Mouse (Mus musculus) 3134 (cell line): ENCODE results near the gene Psmd4.
"Not testable (repeated sequence)": the region's sequence is repeated elsewhere in the genome, so short reads cannot be mapped to it uniquely, and the experiment has no call there.

Experiments used
- DNase-seq: peaks from one replicate; pipeline ENCODE4 v3.0.0-alpha.2; 2011; ENCODE audit warnings: low spot score; ENCODE audit not compliant: insufficient read length; ENCODE audit errors: extremely low read depth

Psmd4 gene

DNA sequence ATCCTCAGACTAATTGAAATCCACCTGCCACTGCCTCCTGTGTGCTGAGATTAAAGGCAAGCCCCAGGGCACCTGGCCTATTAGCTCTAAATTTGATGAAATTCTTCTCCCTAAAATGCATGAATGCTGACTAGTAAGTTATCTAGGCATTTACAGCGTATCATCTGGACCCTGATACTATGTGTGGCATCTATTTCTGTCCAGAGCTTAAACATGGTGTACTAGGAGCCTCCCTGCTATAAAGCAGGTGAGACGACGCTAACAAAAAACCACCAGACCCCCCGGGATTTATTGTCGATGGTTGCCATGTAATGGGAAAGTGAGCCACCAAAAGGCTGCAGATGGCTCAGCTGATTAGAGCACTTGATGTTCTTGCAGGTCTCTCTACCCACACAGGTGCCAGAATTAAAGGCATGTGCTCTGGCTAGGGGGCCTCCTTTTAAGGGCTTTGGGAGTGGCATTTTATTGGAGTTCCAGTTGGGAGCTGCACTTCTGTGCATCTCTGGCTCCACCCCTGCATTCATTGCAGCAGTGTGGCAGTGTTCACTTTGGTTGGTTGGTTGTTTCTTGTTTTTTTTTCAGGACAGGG is 15.3 kb downstream of the Psmd4 start:
- no peak for DNase-seq

DNA sequence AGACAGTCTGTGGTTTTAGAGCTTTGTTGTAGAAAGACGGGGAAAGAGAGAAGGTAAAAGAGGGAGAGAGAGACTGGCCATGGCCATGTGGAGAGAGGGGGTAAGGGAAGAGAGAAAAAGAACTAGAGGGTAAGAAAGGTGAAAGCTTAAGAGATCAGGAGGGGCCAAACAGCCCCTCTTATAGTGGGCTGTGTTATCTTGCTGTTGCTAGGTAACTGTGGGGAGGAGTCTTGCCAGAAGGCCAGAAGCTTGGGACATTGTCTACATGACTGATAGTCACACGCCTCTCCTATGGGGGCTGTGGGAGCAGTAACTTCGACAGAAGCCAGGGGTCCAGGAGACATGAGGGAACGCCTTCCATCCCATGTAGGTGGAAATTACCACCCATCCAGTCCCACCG is 17.2 kb downstream of the Psmd4 start:
- no peak for DNase-seq

DNA sequence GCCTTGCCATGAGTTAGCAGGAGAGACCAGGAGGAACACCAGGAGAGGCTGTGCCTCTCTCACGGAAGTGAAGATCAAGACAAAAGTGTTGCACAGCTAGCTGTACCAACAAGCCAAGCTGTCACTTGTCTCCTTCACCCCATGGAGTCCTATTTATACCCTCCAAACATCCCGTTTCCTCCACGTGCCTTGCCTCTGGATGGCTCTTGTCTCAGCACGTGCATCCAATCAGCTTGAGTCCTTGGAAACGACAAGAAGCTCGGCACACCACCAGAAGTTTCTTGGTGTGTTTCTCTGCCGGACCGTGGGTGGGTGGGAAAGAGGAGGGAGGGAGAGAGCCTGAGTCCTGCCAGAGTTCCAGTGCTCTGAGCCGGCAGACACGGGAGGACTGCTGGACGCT is 17.9 kb downstream of the Psmd4 start:
- no peak for DNase-seq

DNA sequence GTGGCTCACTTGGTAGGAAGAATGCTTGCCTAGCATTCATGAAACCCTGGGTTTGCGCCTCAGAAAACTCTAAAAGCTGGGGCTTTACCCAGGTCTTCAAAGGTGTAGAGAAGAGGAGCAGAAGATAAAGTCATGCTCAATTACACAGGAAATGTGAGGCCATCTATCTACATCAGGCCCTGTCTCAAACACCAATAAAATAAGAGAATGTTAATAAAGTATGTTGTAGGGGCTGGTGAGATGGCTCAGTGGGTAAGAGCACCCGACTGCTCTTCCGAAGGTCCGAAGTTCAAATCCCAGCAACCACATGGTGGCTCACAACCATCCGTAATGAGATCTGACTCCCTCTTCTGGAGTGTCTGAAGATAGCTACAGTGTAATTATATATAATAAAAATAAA is 21.5 kb downstream of the Psmd4 start:
- DNase-seq = not testable (repeated sequence)

DNA sequence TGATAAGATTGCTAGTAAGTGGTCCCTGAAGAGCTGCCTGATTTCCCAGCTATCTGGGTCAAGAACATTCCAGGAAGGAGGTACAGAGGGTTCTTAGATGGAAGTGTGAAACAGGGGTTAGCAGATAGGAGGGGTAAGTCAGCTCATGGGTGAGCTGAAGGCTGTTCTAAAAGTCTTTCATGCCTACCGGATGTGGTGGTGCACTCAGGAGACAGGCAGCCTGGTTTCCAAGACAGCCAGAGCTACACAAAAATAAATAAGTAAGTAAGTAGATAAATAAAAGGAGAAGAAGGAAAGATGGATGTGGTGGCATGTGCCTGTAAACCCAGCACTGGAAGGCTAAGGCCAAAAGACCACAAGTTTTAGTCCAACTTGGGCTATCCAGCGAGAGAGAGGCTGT is 23.7 kb downstream of the Psmd4 start:
- DNase-seq = no peak

DNA sequence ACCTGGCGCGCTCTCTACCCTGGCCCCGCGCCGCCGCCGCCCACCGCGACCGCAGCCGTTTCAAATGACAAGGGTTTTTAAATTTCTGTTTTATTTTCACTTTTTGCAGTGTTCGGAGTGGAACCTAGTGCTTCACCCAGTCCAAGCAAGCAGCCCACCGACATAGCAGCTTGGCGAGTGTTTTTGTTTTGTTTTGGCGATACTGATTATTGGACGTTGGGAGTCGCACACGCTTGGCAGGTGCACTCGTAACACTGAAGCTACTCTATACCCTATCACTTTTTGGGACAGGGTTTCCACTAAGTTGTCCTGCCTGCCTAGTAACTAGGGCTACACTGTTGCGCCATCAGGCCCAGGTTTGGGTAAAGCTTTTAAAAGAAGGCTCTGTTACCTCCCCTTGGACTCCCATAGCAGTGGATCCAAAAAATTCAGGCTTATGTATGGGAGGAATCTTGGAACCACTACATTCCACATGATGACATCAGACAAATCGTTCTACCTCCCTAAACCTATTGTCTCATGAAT is 25.8 kb downstream of the Psmd4 start:
- no peak for DNase-seq

DNA sequence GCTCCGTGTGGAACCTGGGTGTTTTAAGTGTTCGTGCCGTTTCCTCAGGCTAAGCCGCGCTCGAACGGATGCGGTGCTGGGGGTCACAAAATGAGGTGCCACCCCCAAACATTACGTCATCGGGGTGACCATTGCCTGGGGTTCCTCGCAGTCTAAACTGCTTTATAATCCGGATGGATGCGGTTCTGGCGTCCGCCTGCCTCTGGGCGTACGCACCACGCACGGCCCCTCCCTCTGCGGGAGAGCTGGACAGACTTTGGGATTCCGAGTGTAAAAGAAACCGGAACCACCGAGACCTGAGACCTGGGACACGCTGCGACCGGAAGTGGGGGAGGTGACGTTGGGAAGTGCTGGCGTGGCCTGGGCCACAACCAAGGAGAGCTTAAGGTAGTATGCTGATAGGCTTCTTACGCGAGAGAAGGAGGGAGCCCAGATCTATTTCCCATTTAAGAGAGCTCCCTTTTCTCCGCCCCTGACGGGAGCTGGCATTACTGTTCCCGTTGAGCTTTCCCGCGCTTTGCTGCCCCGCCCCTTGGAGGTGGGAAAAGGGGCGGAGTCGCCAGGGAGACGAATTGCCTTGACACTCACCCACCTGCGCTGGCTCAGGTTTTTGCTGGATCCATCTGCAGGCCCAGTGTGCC is 26.4 kb downstream of the Psmd4 start:
- DNase-seq = peak; percentile 98

DNA sequence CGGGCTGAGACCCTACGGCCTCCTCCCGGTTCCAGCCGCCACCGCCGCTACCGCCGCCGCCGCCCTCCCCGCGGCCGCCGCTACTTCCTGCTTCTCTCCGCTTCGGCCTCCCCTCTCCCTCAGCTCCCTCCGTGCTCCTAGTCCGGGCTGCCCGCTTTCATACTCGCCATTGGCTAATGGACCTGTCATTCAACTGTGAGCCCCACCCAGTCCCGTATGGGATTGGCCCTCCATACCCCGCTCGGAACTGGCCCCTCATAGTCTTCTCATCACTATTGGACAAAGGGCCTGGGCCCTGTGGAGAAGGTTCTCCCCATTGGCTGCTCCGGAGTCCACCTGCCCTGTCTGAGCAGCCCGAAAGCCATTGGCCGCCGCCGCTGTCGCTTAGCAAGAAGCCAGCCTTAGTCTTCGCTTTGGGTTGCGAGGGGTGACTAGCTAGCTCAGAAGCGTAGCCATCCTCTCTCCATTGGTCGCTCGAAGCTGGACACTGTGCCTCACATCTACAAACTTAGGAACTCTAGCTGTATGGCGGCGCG is 27.0 kb downstream of the Psmd4 start, which contains the start of gene Zfp687:
TSS of gene Zfp687 (minus strand) at position 112 of the 536 bp plus-strand sequence.
- peak; percentile 97 for DNase-seq

DNA sequence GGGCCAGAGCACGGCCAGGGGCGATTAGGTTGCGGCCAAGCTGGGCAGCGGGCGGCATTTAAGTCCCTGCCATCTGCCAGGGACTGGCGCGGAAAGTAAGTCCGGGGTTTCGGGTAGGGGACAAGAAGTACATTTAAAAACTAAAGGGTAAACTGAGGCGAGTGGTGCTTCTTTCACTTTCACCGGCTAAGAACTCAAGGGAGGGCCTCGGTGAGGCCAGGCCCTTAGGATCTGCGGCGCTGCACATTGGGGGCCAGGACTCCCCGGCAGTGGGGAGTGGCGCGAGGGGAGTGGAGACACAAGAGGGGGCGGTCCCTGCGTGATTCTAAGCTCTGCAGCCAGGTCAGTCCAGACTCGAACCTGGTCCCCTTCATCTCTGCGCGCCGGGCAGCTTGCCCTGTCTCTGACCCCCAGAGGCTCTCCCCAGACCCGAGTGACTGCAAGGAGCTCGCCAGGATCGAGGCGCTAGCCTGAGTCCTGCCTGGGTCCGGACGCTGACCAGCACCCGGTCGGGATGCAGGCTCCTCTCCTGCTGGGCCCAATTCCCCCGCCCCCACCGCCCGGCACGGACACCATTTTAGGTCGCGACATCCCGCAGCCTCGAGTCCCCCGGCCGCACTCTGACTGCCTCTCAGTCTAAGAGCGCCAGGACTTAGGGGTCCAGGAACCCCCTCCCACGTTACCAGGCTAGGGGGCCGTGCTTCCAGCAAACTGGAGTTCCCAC is 27.8 kb downstream of the Psmd4 start:
- DNase-seq = peak; percentile 86

DNA sequence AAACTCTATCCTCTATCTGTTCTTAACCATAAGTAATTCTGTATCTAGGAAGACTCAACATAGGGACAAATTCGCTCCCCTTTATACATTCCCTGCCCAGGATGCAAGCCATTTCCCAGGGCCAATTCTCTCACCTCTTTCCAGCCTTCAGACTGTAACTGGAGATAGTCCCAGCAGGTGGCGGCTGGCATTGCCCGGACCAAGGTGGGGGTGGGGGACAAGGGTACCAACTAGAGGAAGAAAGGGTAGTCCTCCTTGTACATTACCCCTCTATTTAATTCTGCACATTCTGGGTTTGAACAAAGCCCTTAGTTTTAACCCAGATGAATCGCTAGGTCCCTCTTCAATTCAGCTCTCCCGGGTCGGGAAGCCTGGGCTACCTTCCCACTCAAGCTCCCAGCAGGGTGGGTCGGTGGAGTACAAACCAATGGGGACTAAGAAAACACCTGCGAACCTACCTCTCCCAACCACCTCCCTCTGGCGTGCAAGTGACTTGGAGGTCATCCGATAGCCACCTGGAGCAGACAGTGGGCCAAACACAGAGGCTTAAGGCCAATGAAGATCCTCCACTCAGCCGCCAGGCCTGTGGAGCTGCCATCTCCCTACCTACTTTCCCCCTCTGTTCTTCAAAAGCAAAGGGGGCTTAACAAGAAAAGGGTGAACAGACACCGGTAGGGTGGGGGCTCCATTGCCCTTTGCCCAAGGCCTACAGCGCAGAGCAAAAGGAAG is 28.6 kb downstream of the Psmd4 start:
- peak; percentile 27 for DNase-seq

DNA sequence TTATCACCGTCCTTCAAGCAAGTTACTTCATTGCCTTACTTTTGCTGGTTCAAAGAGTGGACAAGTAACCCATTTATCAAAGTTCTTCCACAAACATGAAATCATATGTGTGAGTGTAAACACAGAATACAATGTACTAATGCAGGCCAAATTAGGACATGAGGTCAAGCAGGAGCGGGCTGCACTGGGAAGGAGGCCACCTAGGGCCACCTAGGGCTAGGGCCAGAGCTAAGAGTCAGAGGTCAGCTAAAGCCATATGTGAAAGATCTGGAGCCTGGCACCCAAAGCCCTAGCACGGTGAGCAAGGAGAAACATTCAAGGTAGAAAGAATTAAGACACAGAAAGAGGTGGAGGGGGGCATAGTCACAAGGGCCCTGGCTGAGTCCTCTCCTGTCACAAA is 29.4 kb downstream of the Psmd4 start:
- no peak for DNase-seq

DNA sequence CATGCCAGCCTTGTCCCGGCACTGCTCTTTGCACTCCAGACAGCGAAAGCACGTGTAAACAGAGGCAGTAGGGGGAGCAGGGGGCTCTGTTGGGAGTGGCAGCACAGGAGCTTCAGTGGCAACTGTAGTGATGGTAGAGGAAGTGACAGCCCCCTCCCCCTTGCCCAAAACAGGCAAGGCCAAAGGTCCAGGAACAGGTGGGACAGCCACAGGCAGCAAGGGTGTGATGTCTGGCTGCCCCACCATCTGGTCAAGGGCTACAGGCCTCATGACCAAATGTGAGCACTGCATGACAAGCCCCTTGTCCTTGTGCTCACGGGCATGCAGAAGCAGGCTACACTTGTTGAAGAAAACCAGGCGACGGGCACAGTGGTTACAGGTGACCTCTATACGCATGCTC is 32.0 kb downstream of the Psmd4 start:
- no peak for DNase-seq

DNA sequence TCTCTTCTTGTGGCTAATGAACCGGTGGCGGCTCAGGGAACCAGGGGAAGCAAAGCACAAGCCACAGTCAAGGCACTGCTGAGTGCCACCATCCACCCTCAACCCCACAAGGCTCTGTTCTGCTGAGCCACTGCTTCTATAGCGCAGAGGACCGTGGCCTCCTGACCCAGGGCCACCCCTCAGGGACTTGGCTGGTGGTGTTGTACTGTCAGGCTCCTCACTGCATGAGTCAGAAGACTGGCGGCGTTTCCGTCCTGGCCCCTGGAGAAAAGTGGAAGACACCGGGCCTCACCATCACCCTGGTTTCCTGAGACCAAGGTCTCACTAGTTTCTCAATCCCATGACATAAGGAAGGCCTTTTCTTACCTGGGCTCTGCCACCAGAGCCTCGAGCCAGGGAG is 34.7 kb downstream of the Psmd4 start:
- DNase-seq = peak; percentile 29

DNA sequence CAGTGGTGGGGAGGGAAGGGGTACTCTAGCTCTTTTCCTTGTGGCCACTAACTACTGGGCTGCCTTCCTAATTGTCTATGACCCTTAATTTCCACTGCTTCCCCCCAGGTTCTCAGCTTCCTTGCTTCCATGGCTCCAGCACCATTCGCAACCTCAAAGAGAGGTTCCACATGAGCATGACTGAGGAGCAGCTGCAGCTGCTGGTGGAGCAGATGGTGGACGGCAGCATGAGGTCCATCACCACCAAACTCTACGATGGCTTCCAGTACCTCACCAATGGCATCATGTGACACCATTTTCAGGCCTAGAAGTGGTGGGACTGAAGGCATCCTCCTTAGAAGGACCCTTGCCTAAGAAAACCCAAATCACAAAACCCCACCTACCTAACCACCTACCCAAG is 36.8 kb downstream of the Psmd4 start:
- DNase-seq = no peak

DNA sequence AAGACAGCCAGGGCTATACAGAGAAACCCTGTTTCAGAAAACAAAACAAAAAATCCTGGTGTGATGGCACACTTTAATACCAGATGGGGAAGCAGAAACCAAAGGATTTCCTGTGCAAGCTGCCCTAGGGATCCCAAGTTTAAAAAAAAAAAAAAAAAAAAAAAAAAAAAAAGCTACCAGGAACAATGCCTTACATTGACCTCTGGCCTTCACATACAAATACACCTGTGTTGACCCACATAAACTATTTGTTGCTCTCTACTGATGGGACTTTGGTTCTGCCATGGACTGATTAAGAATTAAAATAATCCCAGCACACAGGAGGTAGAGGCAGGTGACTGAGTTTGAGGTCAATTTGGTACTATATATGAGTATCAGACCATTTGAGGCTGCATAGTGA is 39.1 kb downstream of the Psmd4 start:
- no peak for DNase-seq

DNA sequence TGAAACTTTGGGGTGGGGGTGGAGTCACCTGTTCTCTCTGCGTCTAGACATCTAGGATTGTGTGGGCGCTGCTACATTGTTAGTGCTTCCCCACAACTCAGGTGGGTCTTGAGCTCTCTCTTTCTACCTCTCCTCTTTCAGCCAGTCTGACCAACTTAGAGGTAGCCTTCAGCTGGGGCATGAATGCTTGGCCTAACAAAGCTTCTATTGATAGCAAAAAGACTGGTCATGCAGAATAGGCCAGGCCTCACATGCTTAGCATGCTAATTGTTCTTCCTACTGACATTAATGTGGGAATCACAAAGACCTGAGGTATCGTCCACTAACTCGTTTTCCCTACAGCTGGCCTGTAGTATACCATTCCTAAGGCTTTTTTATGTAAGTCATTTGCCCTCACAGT is 39.8 kb downstream of the Psmd4 start:
- no peak for DNase-seq

DNA sequence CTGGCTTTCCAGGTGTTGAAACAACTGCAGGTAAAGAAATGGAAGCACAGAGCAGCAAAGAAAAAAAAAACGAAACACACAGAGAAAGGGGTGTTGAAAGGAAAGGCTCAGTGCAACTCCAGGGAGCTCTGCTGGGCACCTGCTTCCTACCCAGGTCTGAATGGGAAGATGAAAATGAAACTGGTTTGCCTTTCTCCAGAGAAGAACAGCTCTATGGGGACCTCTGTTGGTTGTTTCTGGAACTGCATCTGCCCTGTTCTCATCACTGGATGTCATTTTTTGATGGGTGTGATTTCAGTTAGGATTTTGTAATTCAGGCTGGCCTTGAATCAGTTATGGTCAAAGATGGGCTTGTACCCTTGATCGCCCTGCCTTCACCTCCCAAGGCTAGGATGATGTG is 45.5 kb downstream of the Psmd4 start:
- DNase-seq = peak; percentile 38

DNA sequence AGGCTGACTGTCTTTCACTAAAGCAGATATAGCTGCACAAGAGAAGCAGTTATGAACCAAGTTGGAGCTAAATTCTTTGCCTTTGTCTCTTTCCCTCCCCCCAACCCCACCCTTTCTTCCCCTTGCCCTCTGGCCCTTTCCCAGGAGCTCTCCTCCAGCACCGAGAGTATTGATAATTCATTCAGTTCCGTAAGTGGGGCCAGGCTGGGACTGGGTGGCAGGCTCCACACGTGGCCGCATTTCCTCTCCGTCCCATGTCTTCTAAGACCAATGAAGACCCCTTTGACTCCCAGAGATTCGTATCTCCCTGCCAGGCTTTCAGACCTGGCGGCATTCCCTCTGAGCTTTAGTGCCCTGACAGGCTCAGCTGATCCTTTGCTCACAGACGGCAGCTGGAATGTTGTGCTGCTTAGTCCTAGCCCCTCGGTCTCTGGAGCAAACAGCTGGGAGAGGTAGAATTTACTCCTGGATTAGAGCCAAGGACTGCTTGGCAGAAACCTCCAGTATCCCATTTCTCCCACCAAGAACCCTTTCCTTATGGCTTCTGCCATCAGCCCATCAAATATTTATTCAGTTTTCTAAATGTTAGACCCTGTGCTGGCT is 53.2 kb downstream of the Psmd4 start:
- DNase-seq = no peak

DNA sequence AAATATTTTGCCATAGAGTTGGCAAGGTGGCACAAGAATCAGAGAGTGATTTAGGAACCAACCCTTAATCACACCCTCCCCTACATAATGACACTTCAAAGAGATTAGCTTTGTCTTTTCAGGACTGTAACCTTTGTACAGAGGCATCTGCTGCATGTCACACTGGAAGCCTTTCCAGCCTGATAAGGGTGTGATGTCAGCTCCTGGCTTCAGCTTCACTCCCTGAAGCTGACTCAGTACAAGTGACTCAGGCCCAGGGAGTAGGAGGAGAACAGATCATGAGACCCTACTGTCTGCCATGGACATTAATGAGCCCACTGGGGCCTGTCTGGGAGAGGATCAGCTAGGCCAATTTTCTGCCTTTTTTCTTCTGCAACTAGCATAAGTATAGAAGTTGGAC is 54.8 kb downstream of the Psmd4 start:
- DNase-seq = peak; percentile 34

DNA sequence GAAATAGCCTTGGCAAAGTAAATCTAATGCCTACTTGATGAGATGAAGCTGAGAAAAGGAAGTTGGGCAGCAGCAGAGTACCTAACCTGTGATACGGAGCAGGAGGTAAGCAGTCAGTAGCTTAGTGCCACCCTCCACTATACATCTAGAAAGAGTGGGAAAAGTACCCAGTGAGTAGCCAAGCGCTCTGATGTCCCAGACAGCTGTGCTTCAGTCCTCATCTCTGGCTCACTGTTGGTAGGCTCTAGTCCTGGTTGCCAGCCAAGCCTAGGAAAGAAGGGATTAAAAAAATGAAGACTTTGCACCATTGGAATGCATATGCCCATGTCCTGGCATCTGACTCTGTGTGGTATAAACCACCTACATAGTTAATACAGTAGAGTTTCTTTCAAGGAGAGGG is 56.9 kb downstream of the Psmd4 start:
- DNase-seq = no peak

DNA sequence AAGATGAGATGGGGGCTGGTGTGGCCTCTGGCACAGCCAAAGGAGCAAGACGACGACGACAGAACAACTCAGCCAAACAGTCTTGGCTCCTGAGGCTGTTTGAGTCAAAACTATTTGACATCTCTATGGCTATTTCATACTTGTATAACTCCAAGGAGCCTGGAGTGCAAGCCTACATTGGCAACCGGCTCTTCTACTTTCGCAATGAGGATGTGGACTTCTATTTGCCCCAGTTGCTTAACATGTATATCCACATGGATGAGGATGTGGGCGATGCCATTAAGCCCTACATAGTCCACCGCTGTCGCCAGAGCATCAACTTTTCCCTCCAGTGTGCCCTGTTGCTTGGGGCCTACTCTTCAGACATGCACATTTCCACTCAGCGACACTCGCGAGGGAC is 58.1 kb downstream of the Psmd4 start:
- no peak for DNase-seq
